Mouse (Mus musculus): Measurements from ENCODE around the gene Farsa.
"Not testable (repeated sequence)": the region's sequence is repeated elsewhere in the genome, so short reads cannot be mapped to it uniquely, and the experiment has no call there.

Gene Farsa

GRCm38 (mm10) chr8:84856864-84857441 lies at the start of gene Farsa:
Gene Farsa (plus strand): TSS chr8:84856989.
- peak; percentile 93 for DNase-seq

GRCm38 (mm10) chr8:84809109-84809940 lies 47.5 kb upstream of the Farsa start:
- no peak for DNase-seq

GRCm38 (mm10) chr8:84809941-84810280 lies 46.9 kb upstream of the Farsa start:
- DNase-seq, result no peak

- peak; percentile 94 for DNase-seq
Observed at GRCm38 (mm10) chr8:84810896-84811295, 45.9 kb upstream of the Farsa start.

- DNase-seq, result peak; percentile 50
Observed at GRCm38 (mm10) chr8:84811303-84811702, 45.5 kb upstream of the Farsa start.

- peak; percentile 80 for DNase-seq
Observed at GRCm38 (mm10) chr8:84813059-84813458, 43.7 kb upstream of the Farsa start.

GRCm38 (mm10) chr8:84813830-84814229 lies 43.0 kb upstream of the Farsa start:
- no peak for DNase-seq

- no peak for DNase-seq
Observed at GRCm38 (mm10) chr8:84814240-84814554, 42.6 kb upstream of the Farsa start.

GRCm38 (mm10) chr8:84814555-84815441 lies 42.0 kb upstream of the Farsa start:
- DNase-seq, result peak; percentile 81

- peak; percentile 94 for DNase-seq
Observed at GRCm38 (mm10) chr8:84815547-84815946, 41.2 kb upstream of the Farsa start.

GRCm38 (mm10) chr8:84816117-84816516 lies 40.7 kb upstream of the Farsa start:
- peak; percentile 50 for DNase-seq

GRCm38 (mm10) chr8:84822723-84823122 lies 34.1 kb upstream of the Farsa start, which contains the start of gene Dand5:
Gene Dand5 (minus strand): TSS chr8:84822823.
- no peak for DNase-seq

GRCm38 (mm10) chr8:84823653-84824052 lies 33.1 kb upstream of the Farsa start:
- peak; percentile 75 for DNase-seq

GRCm38 (mm10) chr8:84825636-84826035 lies 31.2 kb upstream of the Farsa start:
- DNase-seq, result no peak

- DNase-seq, result not testable (repeated sequence)
Observed at GRCm38 (mm10) chr8:84826518-84826917, 30.3 kb upstream of the Farsa start.

- no peak for DNase-seq
Observed at GRCm38 (mm10) chr8:84831490-84831889, 25.3 kb upstream of the Farsa start, which contains the start of gene Gadd45gip1. Gene Gadd45gip1 (plus strand): TSS chr8:84831522.

- DNase-seq, result peak; percentile 83
Observed at GRCm38 (mm10) chr8:84832034-84832717, 24.6 kb upstream of the Farsa start.

- DNase-seq, result no peak
Observed at GRCm38 (mm10) chr8:84832759-84833742, 23.7 kb upstream of the Farsa start.

- no peak for DNase-seq
Observed at GRCm38 (mm10) chr8:84834002-84834865, 22.6 kb upstream of the Farsa start.

Measured in cerebellum, adult 9-11 months (tissue).